Mouse (Mus musculus) bone marrow, adult 2 months (tissue): ENCODE data around the gene Uqcc1.

ENCODE experiments used
- CTCF ChIP-seq: fragments of 200-500 bp; IDR thresholded peaks from 2 replicates; pipeline ENCODE4 v1.5.1; 2011; ENCODE audit warnings: low read length, control low read depth; ENCODE audit not compliant: control insufficient read depth, insufficient read depth
- POLR2A ChIP-seq: fragments of 200-500 bp; IDR thresholded peaks from 2 replicates; pipeline ENCODE4 v1.6.1; 2011; ENCODE audit warnings: low read depth, mild to moderate bottlenecking, control low read depth, low read length, borderline replicate concordance; ENCODE audit not compliant: control insufficient read depth

- TF ChIP-seq CTCF (no peak), POLR2A (no peak)
These were observed 83.2 kb downstream of the Uqcc1 start for GRCm38 (mm10) chr2:155846930-155847329.
